Mouse (Mus musculus): ENCODE measurements around the gene Cope. TPM values are rescaled to one million over a fixed set of nuclear protein-coding genes. Genes with fewer than 3 reads are reported as not detected.

The Cope gene
- polyA plus RNA-seq (2015; fragmentation: Nextera tagmentation; extraction: Ambion mirVana) = 377 and 397 TPM in 2 replicates

DNA sequence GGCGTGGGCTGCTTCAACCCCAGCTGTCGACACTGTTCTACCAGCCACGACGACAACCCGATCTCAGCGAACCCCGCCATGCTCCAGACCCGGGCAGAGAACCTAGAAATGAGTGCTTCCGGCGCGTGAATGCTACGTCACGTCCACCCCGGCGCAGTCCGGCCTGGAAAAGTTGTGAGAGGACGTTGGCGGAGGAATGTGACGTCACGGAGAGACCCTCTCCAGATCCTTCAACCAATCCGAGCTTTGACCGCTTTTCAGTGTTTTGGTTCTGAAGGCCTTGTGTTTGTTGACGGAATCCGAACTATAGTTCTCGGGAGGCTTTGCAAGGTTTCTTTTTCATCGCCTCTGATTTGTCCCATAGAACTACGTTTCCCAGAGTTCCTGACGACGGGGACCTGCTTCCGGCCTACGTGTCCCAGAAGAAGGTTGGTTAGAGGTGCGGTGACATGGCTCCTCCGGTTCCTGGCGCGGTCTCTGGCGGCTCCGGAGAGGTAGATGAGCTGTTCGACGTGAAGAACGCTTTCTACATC lies at the start of gene Cope, which contains the start of gene Ddx49:
Gene Cope (plus strand): TSS at position 161 of the 533 bp plus-strand sequence.
Gene Ddx49 (minus strand): TSS at position 132 of the 533 bp plus-strand sequence.
- Histone ChIP-seq H3K9me3 (replicated peaks) (no peaks in the 10 kb centered on the region), H3K9ac (peak within 1 kb of the TSS; percentile 87), H3K4me2 (replicated peaks) (peak within 1 kb of the TSS; percentile 82), H3K36me3 (peaks cover 53% of the 10 kb centered on the region), H3K4me1 (peaks cover 31% of the 10 kb centered on the region), H3K27me3 (no peaks in the 10 kb centered on the region), H3K4me3 (replicated peaks) (peak within 1 kb of the TSS; percentile 98), H3K27ac (replicated peaks) (peak within 1 kb of the TSS; percentile 90)
- peak; percentile 88 for ATAC-seq (ENCODE audit: insufficient number of reproducible peaks, low FRiP score, low TSS enrichment, low read depth)
- WGBS = under 1% methylated on average over 40 of the region's 40 CpGs

DNA sequence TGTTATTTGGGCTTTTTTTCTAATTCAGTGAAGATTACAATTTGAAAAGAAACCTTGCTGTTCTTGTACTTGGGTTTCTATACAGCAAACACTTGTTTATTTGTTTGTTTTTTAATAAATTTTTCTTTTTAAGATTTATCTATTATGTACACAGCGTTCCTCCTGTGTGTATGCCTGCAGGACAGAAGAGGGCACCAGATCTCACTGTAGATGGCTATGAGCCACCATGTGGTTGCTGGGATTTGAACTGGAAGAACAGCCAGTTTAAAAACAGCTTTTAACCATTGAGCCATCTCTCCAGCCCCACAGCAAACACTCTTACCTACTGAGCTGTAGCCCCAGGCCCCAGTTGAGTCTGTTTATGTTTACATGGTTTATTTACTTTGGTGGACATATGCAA lies 47.7 kb upstream of the Cope start:
- H3K4me2 ChIP-seq (replicated peaks) = no peak overlapping the region
- ATAC-seq (ENCODE audit: insufficient number of reproducible peaks, low FRiP score, low TSS enrichment, low read depth) = no peak
- H3K9ac ChIP-seq = no peak overlapping the region
- no peak overlapping the region for H3K27ac ChIP-seq (replicated peaks)
- H3K27me3 ChIP-seq = no peaks in the 10 kb centered on the region
- H3K36me3 ChIP-seq = peaks cover 98% of the 10 kb centered on the region
- H3K4me3 ChIP-seq (replicated peaks) = no peak overlapping the region
- H3K4me1 ChIP-seq = no peaks in the 10 kb centered on the region
- no peaks in the 10 kb centered on the region for H3K9me3 ChIP-seq (replicated peaks)
- WGBS = 78% methylated on average over 1 of the region's 1 CpGs

DNA sequence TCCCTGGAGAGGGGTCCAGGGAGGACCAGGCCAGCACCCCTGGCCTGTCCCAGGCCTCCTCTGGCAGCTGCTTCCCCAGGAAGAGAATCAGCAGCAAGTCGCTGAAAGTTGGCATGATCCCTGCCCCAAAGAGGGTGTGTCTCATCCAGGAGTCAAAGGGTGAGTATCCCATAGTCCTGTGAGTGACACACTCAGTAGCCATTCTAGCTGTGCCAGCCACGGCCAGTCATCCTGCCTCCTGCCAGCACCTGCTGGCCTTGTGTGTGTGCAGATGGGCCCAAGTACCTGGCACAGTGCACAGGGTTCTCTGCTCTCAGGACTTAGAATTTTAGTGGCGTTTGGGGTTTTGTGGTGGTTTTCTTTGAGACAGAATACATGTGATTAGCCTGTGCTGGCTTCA lies 44.9 kb upstream of the Cope start:
- ATAC-seq (ENCODE audit: insufficient number of reproducible peaks, low FRiP score, low TSS enrichment, low read depth) = no peak
- Histone ChIP-seq H3K4me3 (replicated peaks) (no peak overlapping the region), H3K9ac (no peak overlapping the region), H3K36me3 (peaks cover 99% of the 10 kb centered on the region), H3K4me1 (no peaks in the 10 kb centered on the region), H3K27ac (replicated peaks) (no peak overlapping the region), H3K4me2 (replicated peaks) (no peak overlapping the region), H3K27me3 (no peaks in the 10 kb centered on the region), H3K9me3 (replicated peaks) (no peaks in the 10 kb centered on the region)
- 85% methylated on average over 3 of the region's 3 CpGs for WGBS

DNA sequence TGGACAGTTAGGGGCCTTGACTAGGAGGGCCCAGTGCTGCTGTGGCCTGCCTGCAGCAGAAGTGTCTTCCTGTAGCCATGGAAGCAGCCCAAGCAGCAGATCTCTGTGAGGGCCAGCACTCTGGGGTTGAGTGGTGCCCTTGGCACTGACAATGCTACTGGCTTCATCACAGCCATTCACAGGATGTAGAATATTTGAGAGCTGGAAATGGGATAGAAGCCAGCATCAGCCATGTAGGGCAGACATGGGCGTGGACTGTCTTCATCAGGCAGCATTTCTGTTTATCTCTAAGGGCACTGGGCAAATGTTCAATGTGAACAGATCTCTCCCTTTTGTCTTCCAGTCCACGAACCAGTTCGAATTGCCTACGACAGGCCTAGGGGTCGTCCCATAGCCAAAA lies 43.7 kb upstream of the Cope start:
- H3K4me2 ChIP-seq (replicated peaks) = no peak overlapping the region
- H3K4me1 ChIP-seq = no peaks in the 10 kb centered on the region
- no peak overlapping the region for H3K27ac ChIP-seq (replicated peaks)
- no peaks in the 10 kb centered on the region for H3K27me3 ChIP-seq
- H3K9ac ChIP-seq = no peak overlapping the region
- 96% methylated on average over 5 of the region's 5 CpGs for WGBS
- no peak overlapping the region for H3K4me3 ChIP-seq (replicated peaks)
- no peak for ATAC-seq (ENCODE audit: insufficient number of reproducible peaks, low FRiP score, low TSS enrichment, low read depth)
- peaks cover 99% of the 10 kb centered on the region for H3K36me3 ChIP-seq
- H3K9me3 ChIP-seq (replicated peaks) = no peaks in the 10 kb centered on the region

DNA sequence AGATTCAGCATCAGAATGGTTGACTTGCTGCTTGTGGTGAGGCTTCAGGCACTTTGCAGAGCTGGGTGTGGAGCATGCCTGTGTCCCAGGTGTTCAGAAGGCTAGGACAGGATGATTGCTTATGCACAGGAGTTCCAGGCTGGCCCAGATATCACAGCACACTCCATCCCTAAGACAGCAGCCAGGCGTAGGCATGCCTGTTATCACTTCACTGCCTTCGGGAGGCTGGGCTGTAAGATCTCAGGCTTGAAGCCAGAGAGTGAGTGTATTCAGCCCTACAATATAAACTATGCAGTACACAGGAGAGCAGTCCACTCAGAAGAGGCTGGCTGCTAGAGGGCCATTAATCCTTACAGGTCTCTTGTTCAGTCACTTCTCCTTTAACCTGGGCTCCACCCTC lies 43.3 kb upstream of the Cope start:
- H3K4me2 ChIP-seq (replicated peaks) = no peak overlapping the region
- 91% methylated on average over 2 of the region's 2 CpGs for WGBS
- no peak overlapping the region for H3K27ac ChIP-seq (replicated peaks)
- H3K9me3 ChIP-seq (replicated peaks) = no peaks in the 10 kb centered on the region
- no peak for ATAC-seq (ENCODE audit: insufficient number of reproducible peaks, low FRiP score, low TSS enrichment, low read depth)
- H3K4me3 ChIP-seq (replicated peaks) = no peak overlapping the region
- H3K9ac ChIP-seq = no peak overlapping the region
- H3K27me3 ChIP-seq = no peaks in the 10 kb centered on the region
- H3K4me1 ChIP-seq = no peaks in the 10 kb centered on the region
- peaks cover 99% of the 10 kb centered on the region for H3K36me3 ChIP-seq

DNA sequence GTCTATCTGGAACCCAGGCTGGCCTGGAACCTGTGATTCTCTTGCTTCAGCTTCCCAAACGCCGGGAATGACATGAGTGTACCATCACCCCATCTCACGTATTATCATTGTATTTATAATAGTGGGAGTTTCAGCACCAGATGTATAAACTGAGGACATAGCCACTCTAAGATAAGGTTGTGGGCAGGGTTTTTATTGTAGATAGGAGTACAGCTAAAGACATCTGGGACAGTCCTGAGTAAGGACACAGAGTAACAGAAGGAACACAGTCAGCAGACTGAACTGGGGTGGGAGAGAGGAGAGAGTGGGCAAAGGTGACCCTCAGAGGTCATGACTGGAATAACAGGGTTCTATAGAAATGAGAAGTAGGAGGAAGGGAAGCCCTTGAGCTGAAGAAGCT lies 34.6 kb upstream of the Cope start:
- H3K4me2 ChIP-seq (replicated peaks) = no peak overlapping the region
- no peak overlapping the region for H3K4me3 ChIP-seq (replicated peaks)
- 87% methylated on average over 3 of the region's 3 CpGs for WGBS
- peaks cover 29% of the 10 kb centered on the region for H3K36me3 ChIP-seq
- H3K27ac ChIP-seq (replicated peaks) = no peak overlapping the region
- H3K27me3 ChIP-seq = no peaks in the 10 kb centered on the region
- H3K4me1 ChIP-seq = peaks cover 6% of the 10 kb centered on the region; the same call in 1 of the 2 replicates
- ATAC-seq (ENCODE audit: insufficient number of reproducible peaks, low FRiP score, low TSS enrichment, low read depth) = no peak
- H3K9ac ChIP-seq = no peak overlapping the region
- H3K9me3 ChIP-seq (replicated peaks) = no peaks in the 10 kb centered on the region

DNA sequence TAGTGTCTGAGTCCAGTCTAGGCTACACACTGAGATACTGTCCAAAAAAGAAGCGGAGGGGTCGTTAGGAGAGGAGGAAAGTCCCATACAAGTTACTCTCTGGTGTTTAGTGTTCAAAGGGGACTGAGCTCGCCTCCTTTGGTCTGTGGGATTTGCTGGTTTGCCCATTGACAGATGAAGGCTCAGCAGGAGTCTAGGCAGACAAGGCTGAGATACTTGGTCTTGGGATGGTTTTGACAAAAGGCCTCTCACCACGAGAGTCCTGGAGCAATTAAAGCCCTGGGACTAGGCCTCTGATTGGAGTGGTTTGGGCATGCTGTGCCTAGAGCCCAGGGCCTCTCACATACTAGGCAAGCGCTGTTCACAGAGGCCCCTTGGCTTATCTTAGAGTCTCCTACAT lies 34.0 kb upstream of the Cope start:
- no peaks in the 10 kb centered on the region for H3K27me3 ChIP-seq
- peaks cover 23% of the 10 kb centered on the region for H3K36me3 ChIP-seq
- no peak overlapping the region for H3K4me3 ChIP-seq (replicated peaks)
- no peak overlapping the region for H3K9ac ChIP-seq
- no peak overlapping the region for H3K4me2 ChIP-seq (replicated peaks)
- peak overlapping the region; percentile 9; the same call in 1 of the 2 replicates for H3K27ac ChIP-seq (replicated peaks)
- 0 out of 2 replicates have a peak, but pooled peaks have one; percentile 15 for ATAC-seq (ENCODE audit: insufficient number of reproducible peaks, low FRiP score, low TSS enrichment, low read depth)
- no peaks in the 10 kb centered on the region for H3K9me3 ChIP-seq (replicated peaks)
- H3K4me1 ChIP-seq = peaks cover 6% of the 10 kb centered on the region; the same call in 1 of the 2 replicates
- WGBS = 54% methylated on average over 5 of the region's 5 CpGs

DNA sequence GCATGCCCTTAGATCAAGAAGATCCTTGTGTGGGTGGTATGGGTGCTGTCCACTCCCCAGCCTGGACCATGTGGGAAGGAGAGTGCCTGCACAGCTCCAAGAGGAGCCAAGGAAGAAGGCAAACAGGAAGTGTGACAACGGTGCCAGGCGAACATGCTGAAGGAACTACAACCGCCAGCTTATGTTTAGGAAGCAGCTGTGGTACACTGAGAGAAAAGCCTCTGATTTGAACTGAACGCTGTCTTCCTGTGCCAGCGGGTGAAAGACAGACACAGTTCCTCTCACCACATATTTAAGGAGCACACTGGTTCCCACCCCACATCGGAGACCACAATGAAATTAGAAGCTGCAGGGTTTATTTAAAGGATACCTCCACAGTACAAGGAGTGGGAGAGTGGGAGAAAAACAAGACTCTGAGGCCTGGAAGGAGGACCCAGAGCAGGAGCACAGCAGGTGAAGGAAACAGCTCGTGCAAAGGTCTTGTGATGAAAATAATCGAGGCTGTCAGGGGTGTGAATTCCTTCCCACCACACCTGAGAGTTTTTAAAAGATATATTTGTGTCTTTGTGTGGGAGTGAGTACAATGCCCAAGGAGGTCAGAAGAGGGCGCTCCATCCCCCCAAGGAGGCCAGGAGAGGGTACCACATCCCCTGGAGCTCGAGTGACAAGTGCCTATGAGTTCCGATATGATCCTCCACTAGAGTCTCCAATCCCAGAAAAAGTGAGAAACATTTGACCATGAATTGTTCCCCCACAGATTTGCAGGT lies 33.3 kb upstream of the Cope start:
- Histone ChIP-seq H3K4me1 (peaks cover 6% of the 10 kb centered on the region; the same call in 1 of the 2 replicates), H3K27ac (replicated peaks) (peak overlapping the region; percentile 9; the same call in 1 of the 2 replicates), H3K4me3 (replicated peaks) (no peak overlapping the region), H3K36me3 (peaks cover 16% of the 10 kb centered on the region), H3K27me3 (no peaks in the 10 kb centered on the region), H3K4me2 (replicated peaks) (no peak overlapping the region), H3K9ac (no peak overlapping the region), H3K9me3 (replicated peaks) (no peaks in the 10 kb centered on the region)
- ATAC-seq (ENCODE audit: insufficient number of reproducible peaks, low FRiP score, low TSS enrichment, low read depth) = peak; percentile 61; the same call in 1 of the 2 replicates
- 51% methylated on average over 11 of the region's 11 CpGs for WGBS

DNA sequence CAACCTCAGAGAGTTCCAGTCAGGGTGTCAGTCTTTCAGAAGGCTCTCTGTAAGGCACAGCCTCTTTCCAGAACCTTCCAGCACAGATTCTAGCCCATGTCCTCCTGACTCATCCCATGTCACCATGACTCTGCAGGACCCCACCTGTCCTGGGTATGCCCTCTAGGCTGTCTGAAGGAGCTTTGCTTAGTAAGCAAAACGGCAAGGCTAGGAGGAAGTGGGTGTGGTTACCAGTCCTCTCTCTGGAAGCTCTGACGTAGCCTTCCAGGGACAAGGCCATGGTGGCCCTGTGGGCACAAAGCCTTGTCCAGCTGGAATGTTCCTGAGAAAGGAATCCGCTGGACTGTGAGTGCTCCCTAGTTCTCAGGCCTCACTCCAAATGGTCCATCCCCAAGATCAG lies 29.4 kb upstream of the Cope start:
- WGBS = 36% methylated on average over 3 of the region's 3 CpGs
- H3K4me2 ChIP-seq (replicated peaks) = no peak overlapping the region
- H3K9ac ChIP-seq = no peak overlapping the region
- ATAC-seq (ENCODE audit: insufficient number of reproducible peaks, low FRiP score, low TSS enrichment, low read depth) = no peak
- no peaks in the 10 kb centered on the region for H3K27me3 ChIP-seq
- peaks cover 11% of the 10 kb centered on the region for H3K4me1 ChIP-seq
- no peaks in the 10 kb centered on the region for H3K36me3 ChIP-seq
- no peak overlapping the region for H3K4me3 ChIP-seq (replicated peaks)
- H3K27ac ChIP-seq (replicated peaks) = no peak overlapping the region
- H3K9me3 ChIP-seq (replicated peaks) = no peaks in the 10 kb centered on the region

DNA sequence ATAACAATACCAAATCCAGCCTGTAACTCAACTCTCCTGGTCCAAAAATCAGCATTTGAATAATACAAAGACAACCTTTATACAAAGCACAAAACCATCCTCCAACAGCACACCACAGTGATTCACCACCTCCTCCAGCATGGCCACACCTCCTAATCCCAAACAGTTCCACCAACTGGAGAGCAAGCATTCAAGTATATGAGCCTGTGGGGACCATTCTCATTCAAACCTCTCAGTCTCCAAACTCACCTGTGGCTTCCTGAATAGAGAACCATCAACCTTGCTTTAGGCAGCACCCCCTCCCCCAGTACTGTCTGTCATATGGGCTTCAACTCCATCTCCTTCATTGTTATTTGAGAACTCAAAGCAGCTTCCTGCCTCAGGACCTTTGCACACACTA lies 28.0 kb upstream of the Cope start:
- H3K9ac ChIP-seq = no peak overlapping the region
- no peaks in the 10 kb centered on the region for H3K36me3 ChIP-seq
- H3K4me3 ChIP-seq (replicated peaks) = no peak overlapping the region
- no peak overlapping the region for H3K4me2 ChIP-seq (replicated peaks)
- H3K4me1 ChIP-seq = peaks cover 15% of the 10 kb centered on the region; the same call in 1 of the 2 replicates
- no peaks in the 10 kb centered on the region for H3K27me3 ChIP-seq
- no peak for ATAC-seq (ENCODE audit: insufficient number of reproducible peaks, low FRiP score, low TSS enrichment, low read depth)
- no peak overlapping the region for H3K27ac ChIP-seq (replicated peaks)
- no peaks in the 10 kb centered on the region for H3K9me3 ChIP-seq (replicated peaks)

DNA sequence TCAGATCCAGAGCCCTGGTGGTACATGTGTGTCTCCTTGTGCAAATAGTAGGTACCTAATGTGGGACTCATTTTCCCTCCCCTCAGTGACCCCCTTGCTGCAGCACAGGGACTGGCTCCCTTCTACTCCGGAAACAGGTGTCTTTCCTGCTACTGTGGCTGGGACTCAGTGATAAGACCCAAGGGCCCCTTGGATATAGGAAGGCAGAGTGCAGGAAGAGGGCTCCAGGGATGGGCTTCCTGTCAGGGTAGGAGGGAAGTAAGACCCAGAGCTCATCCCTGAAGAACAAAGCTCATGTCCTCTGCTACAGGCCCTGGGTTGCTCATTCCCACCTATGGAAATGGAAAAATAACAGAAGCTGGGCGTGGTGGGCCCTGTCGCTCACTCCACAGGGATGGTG lies 25.8 kb upstream of the Cope start:
- Histone ChIP-seq H3K9ac (no peak overlapping the region), H3K36me3 (no peaks in the 10 kb centered on the region), H3K4me2 (replicated peaks) (no peak overlapping the region), H3K27me3 (no peaks in the 10 kb centered on the region), H3K4me3 (replicated peaks) (no peak overlapping the region), H3K27ac (replicated peaks) (no peak overlapping the region), H3K9me3 (replicated peaks) (no peaks in the 10 kb centered on the region), H3K4me1 (peaks cover 16% of the 10 kb centered on the region; the same call in 1 of the 2 replicates)
- 81% methylated on average over 3 of the region's 3 CpGs for WGBS
- no peak for ATAC-seq (ENCODE audit: insufficient number of reproducible peaks, low FRiP score, low TSS enrichment, low read depth)

All from embryonic facial prominence, embryonic 15.5 days (tissue).